Mouse (Mus musculus): ENCODE results near the gene Fuk. TPM values are rescaled to one million over a fixed set of nuclear protein-coding genes. Genes with fewer than 3 reads are reported as not detected.

Gene Fuk
- 4.0 TPM for polyA plus RNA-seq (2014; fragmentation: Illumina TruSeq; extraction: RNeasy Lipid Tissue Mini Kit (QIAGEN cat#74804); ENCODE audit: insufficient read depth, low read depth, low replicate concordance)

GRCm38 (mm10) chr8:110901839-110902578, at the start of gene Fuk:
Fuk (minus strand) TSS chr8:110902488.

GRCm38 (mm10) chr8:110919341-110920031, 17.2 kb upstream of the Fuk start, which contains the start of gene St3gal2:
St3gal2 (plus strand) TSS chr8:110919922.

DNA sequence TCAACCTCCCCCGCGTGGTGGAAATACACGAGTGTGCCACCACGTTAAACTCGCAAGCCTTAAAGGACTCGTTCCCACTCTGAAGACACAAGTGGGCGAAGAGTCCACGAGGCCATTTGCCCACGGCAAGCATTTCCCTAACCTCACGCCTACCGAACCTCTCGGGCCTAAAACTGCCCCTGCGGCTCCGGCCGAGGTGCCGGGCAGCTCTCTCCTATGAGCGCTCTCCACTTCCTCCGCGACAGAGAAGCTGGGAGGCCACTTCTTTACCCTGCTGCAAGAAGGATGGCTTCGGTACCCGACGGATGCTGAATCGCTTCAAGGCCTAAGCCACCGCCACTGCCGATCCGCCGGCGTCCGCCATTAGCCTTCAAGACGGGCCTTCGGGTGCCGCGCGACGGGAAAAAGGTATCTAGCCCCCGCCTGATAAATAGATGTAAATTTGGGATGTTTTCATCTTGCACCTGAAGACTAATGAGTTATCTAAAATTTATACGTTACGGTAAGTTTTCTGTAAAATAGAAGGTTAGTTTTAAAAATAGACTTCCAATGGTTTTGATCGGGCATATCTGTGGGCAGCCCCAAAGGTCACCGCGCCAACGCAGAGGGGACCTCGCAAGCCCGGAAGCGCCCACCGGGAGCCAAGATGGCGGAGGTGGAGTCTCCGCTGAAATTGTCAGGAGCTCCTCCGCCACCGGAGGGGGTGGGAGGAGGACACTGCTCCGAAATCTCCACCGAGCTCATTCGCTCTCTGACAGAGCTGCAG, 55.7 kb downstream of the Fuk start, which contains the start of the genes Cog4 and Sf3b3:
Gene Cog4, plus strand, starts transcription at position 196 of the 766 bp plus-strand sequence.
Gene Sf3b3, minus strand, starts transcription at position 383 of the 766 bp plus-strand sequence.

Other genes starting within 250 kb of the Fuk start
- gene Mtss1l, start 181.0 kb downstream of the Fuk start, polyA plus RNA-seq (2014; fragmentation: Illumina TruSeq; extraction: RNeasy Lipid Tissue Mini Kit (QIAGEN cat#74804); ENCODE audit: insufficient read depth, low read depth, low replicate concordance) = 13.3 TPM
- gene Il34, start 96.6 kb downstream of the Fuk start, polyA plus RNA-seq (2014; fragmentation: Illumina TruSeq; extraction: RNeasy Lipid Tissue Mini Kit (QIAGEN cat#74804); ENCODE audit: insufficient read depth, low read depth, low replicate concordance) = 13.5 TPM
- gene Cog4, start 55.9 kb downstream of the Fuk start, polyA plus RNA-seq (2014; fragmentation: Illumina TruSeq; extraction: RNeasy Lipid Tissue Mini Kit (QIAGEN cat#74804); ENCODE audit: insufficient read depth, low read depth, low replicate concordance) = 21.9 TPM
- 20.4 TPM for gene Sf3b3, start 55.7 kb downstream of the Fuk start, polyA plus RNA-seq (2014; fragmentation: Illumina TruSeq; extraction: RNeasy Lipid Tissue Mini Kit (QIAGEN cat#74804); ENCODE audit: insufficient read depth, low read depth, low replicate concordance)
- gene St3gal2, start 17.4 kb upstream of the Fuk start, polyA plus RNA-seq (2014; fragmentation: Illumina TruSeq; extraction: RNeasy Lipid Tissue Mini Kit (QIAGEN cat#74804); ENCODE audit: insufficient read depth, low read depth, low replicate concordance) = 12.6 TPM
- gene Ddx19a, start 95.3 kb upstream of the Fuk start, polyA plus RNA-seq (2014; fragmentation: Illumina TruSeq; extraction: RNeasy Lipid Tissue Mini Kit (QIAGEN cat#74804); ENCODE audit: insufficient read depth, low read depth, low replicate concordance) = 18.5 TPM
- 3.5 TPM for gene Ddx19b, start 129.3 kb upstream of the Fuk start, polyA plus RNA-seq (2014; fragmentation: Illumina TruSeq; extraction: RNeasy Lipid Tissue Mini Kit (QIAGEN cat#74804); ENCODE audit: insufficient read depth, low read depth, low replicate concordance)
- 17.0 TPM for gene Aars, start 130.7 kb upstream of the Fuk start, polyA plus RNA-seq (2014; fragmentation: Illumina TruSeq; extraction: RNeasy Lipid Tissue Mini Kit (QIAGEN cat#74804); ENCODE audit: insufficient read depth, low read depth, low replicate concordance)
- gene Exosc6, start 153.9 kb upstream of the Fuk start, polyA plus RNA-seq (2014; fragmentation: Illumina TruSeq; extraction: RNeasy Lipid Tissue Mini Kit (QIAGEN cat#74804); ENCODE audit: insufficient read depth, low read depth, low replicate concordance) = 0.71 TPM
- not detected for gene Clec18a, start 189.9 kb upstream of the Fuk start, polyA plus RNA-seq (2014; fragmentation: Illumina TruSeq; extraction: RNeasy Lipid Tissue Mini Kit (QIAGEN cat#74804); ENCODE audit: insufficient read depth, low read depth, low replicate concordance)
- gene Pdpr, start 192.1 kb upstream of the Fuk start, polyA plus RNA-seq (2014; fragmentation: Illumina TruSeq; extraction: RNeasy Lipid Tissue Mini Kit (QIAGEN cat#74804); ENCODE audit: insufficient read depth, low read depth, low replicate concordance) = 2.0 TPM

All from lung, adult 10 weeks (tissue).